Mouse (Mus musculus) ES-E14 (cell line): ENCODE measurements around the gene Taar7b.

Experiments used
- CHD2 ChIP-seq: IDR thresholded peaks from 2 replicates; pipeline ENCODE4 v1.6.1; 2014; ENCODE audit warnings: mild to moderate bottlenecking, low read depth, low read length, inconsistent platforms
- HCFC1 ChIP-seq: IDR thresholded peaks from 2 replicates; pipeline ENCODE4 v1.6.1; 2012; ENCODE audit warnings: low read length, inconsistent platforms, borderline replicate concordance; ENCODE audit not compliant: insufficient read depth
- MAFK ChIP-seq: IDR thresholded peaks from 2 replicates; pipeline ENCODE4 v1.6.1; 2014; ENCODE audit warnings: mild to moderate bottlenecking, low read depth, low read length, inconsistent platforms; ENCODE audit not compliant: insufficient read depth

DNA sequence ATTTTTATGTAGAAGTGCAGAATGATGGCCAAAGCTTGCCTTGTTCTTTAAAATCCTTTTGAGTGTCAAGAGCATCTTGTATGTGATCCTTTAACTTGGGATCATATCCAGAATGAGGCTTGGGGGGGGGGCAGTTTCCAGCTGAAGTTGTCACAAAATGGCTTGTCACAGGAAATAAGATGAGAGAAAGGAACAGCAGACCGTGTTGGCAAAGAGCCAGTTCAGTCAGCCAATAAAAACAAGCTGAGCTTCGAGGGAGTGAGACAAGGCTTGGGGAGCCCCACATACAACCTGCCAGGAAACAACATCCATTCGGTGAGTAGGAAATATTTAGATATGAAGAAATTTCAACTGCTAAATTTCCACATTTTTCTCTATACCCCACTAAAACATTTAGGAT is 36.3 kb upstream of the Taar7b start:
- TF ChIP-seq CHD2 (no peak), MAFK (no peak), HCFC1 (no peak)
